Mouse (Mus musculus) liver, embryonic 11.5 days (tissue): ENCODE results near the gene Pth2. TPM values are rescaled to one million over a fixed set of nuclear protein-coding genes. Genes with fewer than 3 reads are reported as not detected.
"Not testable (repeated sequence)": the region's sequence is repeated elsewhere in the genome, so short reads cannot be mapped to it uniquely, and the experiment has no call there.

ENCODE experiments used
- ATAC-seq: fragments of 200-750 bp; cut with Nextera tagmentation; replicated peaks from 2 replicates; pipeline ENCODE4 v1.8.0; 2017; ENCODE audit warnings: moderate number of reproducible peaks, mild to moderate bottlenecking, moderate TSS enrichment, moderate library complexity; ENCODE audit not compliant: low FRiP score
- DNase-seq: peaks from one replicate; pipeline ENCODE4 v3.0.0-alpha.2; 2017; ENCODE audit warnings: low spot score
- H3K27ac ChIP-seq: fragments of 300-500 bp; sonication (generic); 2 replicates; pipeline ENCODE4 v1.5.1; 2014; ENCODE audit warnings: mild to moderate bottlenecking, low read depth, low read length, control low read depth
- H3K27me3 ChIP-seq: fragments of 300-500 bp; sonication (generic); replicated peaks from 2 replicates; pipeline ENCODE4 v1.6.1; 2014; ENCODE audit warnings: low read length, mixed read lengths; ENCODE audit not compliant: control insufficient read depth, insufficient read depth
- H3K36me3 ChIP-seq: fragments of 300-500 bp; sonication (generic); 2 replicates; pipeline ENCODE4 v1.6.1; 2014; ENCODE audit warnings: mild to moderate bottlenecking, low read length, moderate library complexity, mixed read lengths; ENCODE audit not compliant: control insufficient read depth, insufficient read depth
- H3K4me1 ChIP-seq: fragments of 300-500 bp; sonication (generic); replicated peaks from 2 replicates; pipeline ENCODE4 v1.6.1; 2014; ENCODE audit warnings: low read length, mixed read lengths; ENCODE audit not compliant: control insufficient read depth, insufficient read depth
- H3K4me2 ChIP-seq: fragments of 300-500 bp; sonication (generic); 2 replicates; pipeline ENCODE4 v1.6.1; 2014; ENCODE audit warnings: mild to moderate bottlenecking, control low read depth, moderate library complexity
- H3K4me3 ChIP-seq: fragments of 300-500 bp; sonication (generic); 2 replicates; pipeline ENCODE4 v1.5.1; 2014; ENCODE audit warnings: low read depth, low read length, control low read depth
- H3K9ac ChIP-seq: fragments of 300-500 bp; sonication (generic); 2 replicates; pipeline ENCODE4 v1.6.1; 2014; ENCODE audit warnings: low read depth, low read length, control low read depth
- H3K9me3 ChIP-seq: fragments of 300-500 bp; sonication (generic); 2 replicates; pipeline ENCODE4 v1.6.1; 2016; ENCODE audit warnings: low read length, inconsistent platforms, mixed read lengths; ENCODE audit not compliant: control insufficient read depth
- WGBS: fragments of 180-500 bp; shearing (Covaris S2); extraction: QIAGEN DNeasy Blood & Tissue Kit; methylation state at CpG from one replicate; pipeline ENCODE4 v1.1.7; 2014; 5-methylcytosine and 5-hydroxymethylcytosine counted together
- polyA plus RNA-seq: library from polyadenylated mRNA; unstranded; fragments of >200 nt; fragmentation: Nextera tagmentation; extraction: Ambion mirVana; gene quantifications from 2 replicates; pipeline ENCODE4 v1.2.1, GENCODE M21; 2014

Gene Pth2
- polyA plus RNA-seq, 1 experiment from 2014 or later, result not detected

DNA sequence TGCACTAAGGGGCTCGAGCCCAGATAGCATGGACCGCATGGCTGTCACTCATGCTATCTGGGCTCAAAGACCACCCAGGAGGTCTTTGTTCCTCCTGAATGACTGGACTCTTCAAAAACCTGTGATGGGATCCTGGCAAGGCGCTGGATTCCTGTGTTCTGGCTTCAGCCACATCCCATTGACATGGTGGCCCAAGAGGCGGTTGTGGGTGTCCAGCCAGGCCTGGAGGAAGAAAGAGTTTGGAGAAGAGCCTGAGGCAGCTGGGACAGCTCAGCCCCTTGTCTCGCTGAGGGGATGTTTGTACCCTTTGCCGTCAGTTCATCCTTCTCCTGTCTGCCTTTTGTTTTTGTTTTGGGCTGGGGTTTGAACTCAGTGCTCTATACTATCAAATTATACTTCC, 31.2 kb upstream of the Pth2 start:
- WGBS, result 65% methylated on average over 6 of the region's 6 CpGs
- Histone ChIP-seq H3K4me1 (peaks cover 11% of the 10 kb centered on the region), H3K36me3 (peaks cover 7% of the 10 kb centered on the region), H3K27ac (no peak overlapping the region; the same call in 1 of the 2 replicates), H3K9ac (no peak overlapping the region), H3K4me3 (no peak overlapping the region), H3K9me3 (no peaks in the 10 kb centered on the region), H3K4me2 (no peak overlapping the region), H3K27me3 (no peaks in the 10 kb centered on the region)
- ATAC-seq (no peak), DNase-seq (no peak)

DNA sequence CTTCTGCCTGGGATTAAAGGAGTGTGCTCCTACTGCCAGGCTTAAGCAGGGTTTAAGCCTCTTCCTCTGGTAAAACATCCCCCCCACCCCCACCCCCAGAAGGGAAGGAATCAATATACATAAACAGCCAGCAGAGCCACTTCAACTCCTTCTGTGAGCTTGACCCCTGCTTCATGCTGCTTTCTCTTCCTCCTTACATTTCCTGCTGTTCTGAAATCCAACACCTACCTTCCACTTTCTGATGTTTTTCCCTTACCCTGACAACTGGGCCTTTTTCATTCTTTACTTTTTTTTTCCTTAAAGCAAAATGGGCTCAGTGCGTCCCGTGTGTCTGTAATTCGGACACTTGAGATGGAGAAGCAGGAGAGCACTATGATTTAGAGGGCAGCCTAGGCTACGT, 30.5 kb upstream of the Pth2 start:
- Histone ChIP-seq H3K27ac (no peak overlapping the region), H3K9ac (no peak overlapping the region), H3K9me3 (no peaks in the 10 kb centered on the region), H3K4me1 (peaks cover 15% of the 10 kb centered on the region), H3K4me2 (no peak overlapping the region), H3K27me3 (no peaks in the 10 kb centered on the region), H3K4me3 (no peak overlapping the region), H3K36me3 (peaks cover 5% of the 10 kb centered on the region; the same call in 1 of the 2 replicates)
- no peak for ATAC-seq
- 76% methylated on average over 4 of the region's 4 CpGs for WGBS
- DNase-seq, result no peak

DNA sequence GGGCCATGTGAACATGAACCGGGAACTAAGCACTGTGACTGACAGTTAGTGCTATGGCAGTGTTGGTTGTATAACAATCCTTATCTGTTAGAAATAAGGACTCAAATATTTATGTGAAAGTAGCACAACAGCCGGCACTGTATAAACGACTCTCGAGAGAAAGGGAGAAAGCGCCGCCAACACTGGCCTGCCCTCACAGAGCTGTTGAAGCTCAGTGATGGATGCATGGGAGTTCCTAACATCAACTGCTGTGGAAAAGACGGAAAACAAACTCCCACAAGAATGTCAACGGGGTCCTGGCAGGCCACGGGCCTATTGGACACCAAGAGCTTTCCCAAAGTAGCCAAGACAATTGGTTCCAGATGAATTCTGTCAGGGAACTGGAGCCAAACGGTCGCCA, 29.5 kb upstream of the Pth2 start:
- no peak overlapping the region for H3K4me3 ChIP-seq
- no peak overlapping the region for H3K4me2 ChIP-seq
- H3K36me3 ChIP-seq, result 0 out of 2 replicates have a peak, but pooled peaks cover 3% of the 10 kb centered on the region
- H3K27me3 ChIP-seq, result no peaks in the 10 kb centered on the region
- H3K4me1 ChIP-seq, result peaks cover 18% of the 10 kb centered on the region
- DNase-seq (no peak), ATAC-seq (no peak)
- WGBS, result 65% methylated on average over 11 of the region's 11 CpGs
- H3K9me3 ChIP-seq, result no peaks in the 10 kb centered on the region
- H3K27ac ChIP-seq, result no peak overlapping the region
- H3K9ac ChIP-seq, result no peak overlapping the region

DNA sequence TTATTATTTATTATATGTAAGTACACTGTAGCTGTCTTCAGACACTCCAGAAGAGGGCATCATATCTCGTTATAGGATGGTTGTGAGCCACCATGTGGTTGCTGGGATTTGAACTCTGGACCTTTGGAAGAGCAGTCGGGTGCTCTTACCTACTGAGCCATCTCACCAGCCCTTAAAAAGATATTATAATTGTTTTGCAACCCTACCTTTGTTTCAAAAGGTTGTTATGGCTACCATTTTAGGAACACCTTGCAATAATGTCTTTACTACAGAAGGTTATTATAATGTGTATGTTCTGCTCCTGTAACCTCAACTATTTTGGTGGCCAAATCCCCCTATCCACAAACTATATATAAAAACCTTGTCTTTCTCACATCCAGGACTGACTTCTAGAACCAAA, 27.7 kb upstream of the Pth2 start:
- peaks cover 17% of the 10 kb centered on the region for H3K4me1 ChIP-seq
- ATAC-seq, H3K27me3 ChIP-seq, DNase-seq, H3K9me3 ChIP-seq, H3K27ac ChIP-seq, H3K36me3 ChIP-seq: not testable (repeated sequence)
- H3K4me2 ChIP-seq, result peak overlapping the region; percentile 70
- WGBS, result 82% methylated on average over 2 of the region's 2 CpGs
- H3K9ac ChIP-seq, result peak overlapping the region; percentile 82
- H3K4me3 ChIP-seq, result peak overlapping the region; percentile 71

DNA sequence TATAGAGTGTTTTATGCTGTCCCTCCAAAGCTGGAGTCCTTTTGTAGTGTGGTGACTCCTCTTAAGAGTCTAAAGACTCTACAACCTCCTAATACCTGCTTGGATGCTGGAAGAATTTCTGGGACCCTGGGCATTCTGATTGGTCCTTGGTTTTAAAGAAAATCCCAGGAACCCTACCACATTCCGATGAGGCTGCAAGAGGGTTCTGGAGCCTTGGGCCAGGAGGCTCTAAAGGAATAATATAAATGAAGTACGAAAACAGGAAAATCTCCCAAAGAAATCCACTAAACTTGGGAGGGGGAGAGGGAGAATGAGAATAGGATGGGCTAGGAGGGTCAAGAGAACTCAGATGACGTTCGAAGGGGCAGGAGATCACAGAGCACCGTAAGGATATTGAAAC, 27.2 kb upstream of the Pth2 start:
- H3K36me3 ChIP-seq, result no peaks in the 10 kb centered on the region
- no peaks in the 10 kb centered on the region for H3K27me3 ChIP-seq
- WGBS, result 1% methylated on average over 5 of the region's 5 CpGs
- H3K4me2 ChIP-seq, result peak overlapping the region; percentile 70
- peaks cover 12% of the 10 kb centered on the region for H3K4me1 ChIP-seq
- DNase-seq, result no peak
- no peak for ATAC-seq
- H3K27ac ChIP-seq, result peak overlapping the region; percentile 93
- H3K4me3 ChIP-seq, result peak overlapping the region; percentile 71
- peak overlapping the region; percentile 82 for H3K9ac ChIP-seq
- no peaks in the 10 kb centered on the region for H3K9me3 ChIP-seq

DNA sequence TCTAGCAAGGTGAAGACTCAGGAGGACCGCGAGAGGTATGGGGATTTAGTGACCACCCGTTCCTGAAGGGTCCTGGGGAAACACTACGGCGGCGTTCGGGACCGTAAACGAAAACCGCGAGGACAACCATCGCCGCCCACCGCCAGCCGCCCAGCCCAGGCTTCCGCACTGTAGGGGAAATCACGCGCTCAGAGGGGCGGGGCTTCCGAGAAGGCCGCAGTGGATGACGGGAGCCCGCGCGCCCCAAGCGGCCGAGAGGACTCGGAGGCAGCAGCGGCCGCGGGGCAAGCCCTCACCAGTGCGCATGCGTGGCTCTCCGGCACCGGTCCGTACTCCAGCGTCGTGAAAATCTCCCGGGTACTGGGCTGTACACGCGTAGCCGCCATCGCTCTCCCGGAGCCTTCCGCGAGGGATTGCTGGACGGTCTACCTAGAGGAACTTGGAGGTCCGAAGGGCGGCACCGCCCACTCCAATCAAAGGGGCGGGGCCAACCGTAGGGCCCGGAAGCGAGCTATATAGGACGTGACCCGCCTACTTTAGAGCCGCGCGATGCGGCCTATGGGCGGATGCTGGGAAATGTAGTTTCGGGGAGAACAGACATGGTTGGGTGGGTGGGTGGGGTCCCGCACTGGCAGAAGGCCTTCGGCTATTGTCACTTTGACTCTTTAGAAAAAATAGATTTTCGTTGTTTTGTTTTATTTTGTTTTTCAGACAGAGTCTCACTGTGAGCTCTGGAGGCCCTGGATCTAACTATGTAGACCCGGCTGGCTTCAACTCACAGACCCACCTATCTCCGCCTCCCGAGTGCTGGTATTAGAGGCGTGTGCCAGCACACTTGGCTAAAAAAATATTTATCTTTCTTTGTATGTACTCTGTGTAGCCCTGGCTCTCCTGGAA, 26.5 kb upstream of the Pth2 start, which contains the start of the genes Pih1d1 and Aldh16a1:
Gene Pih1d1, plus strand, starts transcription at position 208 of the 897 bp plus-strand sequence.
Gene Aldh16a1, minus strand, starts transcription at position 489 of the 897 bp plus-strand sequence.
- peak within 1 kb of the TSS; percentile 93 for H3K27ac ChIP-seq
- peak within 1 kb of the TSS; percentile 82 for H3K9ac ChIP-seq
- DNase-seq (peak; percentile 99), ATAC-seq (peak; percentile 95)
- 3% methylated on average over 69 of the region's 69 CpGs for WGBS
- H3K4me3 ChIP-seq, result peak within 1 kb of the TSS; percentile 71
- no peaks in the 10 kb centered on the region for H3K9me3 ChIP-seq
- 0 out of 2 replicates have a peak, but pooled peaks cover 2% of the 10 kb centered on the region for H3K36me3 ChIP-seq
- H3K27me3 ChIP-seq, result no peaks in the 10 kb centered on the region
- H3K4me2 ChIP-seq, result peak within 1 kb of the TSS; percentile 70
- H3K4me1 ChIP-seq, result peaks cover 12% of the 10 kb centered on the region

DNA sequence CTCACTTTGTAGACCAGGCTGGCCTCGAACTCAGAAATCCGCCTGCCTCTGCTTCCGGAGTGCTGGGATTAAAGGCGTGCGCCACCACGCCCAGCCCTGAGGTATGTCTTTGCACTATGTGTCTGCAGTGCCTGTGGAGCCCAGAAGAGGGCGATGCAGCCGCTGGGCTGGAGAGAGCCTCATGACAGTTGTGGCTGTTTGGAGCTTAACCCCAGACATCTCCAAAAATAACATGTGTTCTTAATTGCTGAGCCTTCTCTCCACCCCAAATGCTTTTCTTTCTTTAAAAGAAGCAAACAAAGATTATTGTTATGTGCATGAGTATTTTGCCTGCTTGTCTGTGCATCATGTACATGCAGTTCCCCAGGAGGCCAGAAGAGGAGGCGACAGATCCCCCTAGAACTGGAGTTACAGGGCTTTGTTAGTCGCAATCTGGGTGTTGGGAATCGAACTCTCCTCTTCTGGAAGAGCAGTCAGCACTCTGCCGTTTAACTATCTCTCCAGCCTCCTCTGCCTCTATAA, 25.7 kb upstream of the Pth2 start:
- WGBS, result 68% methylated on average over 12 of the region's 12 CpGs
- Histone ChIP-seq H3K36me3 (0 out of 2 replicates have a peak, but pooled peaks cover 2% of the 10 kb centered on the region), H3K4me3 (peak overlapping the region; percentile 71), H3K9me3 (no peaks in the 10 kb centered on the region), H3K27ac (peak overlapping the region; percentile 93; the same call in 1 of the 2 replicates), H3K27me3 (no peaks in the 10 kb centered on the region), H3K4me2 (peak overlapping the region; percentile 70), H3K9ac (no peak overlapping the region), H3K4me1 (peaks cover 12% of the 10 kb centered on the region)
- peak; percentile 7; the same call in 1 of the 2 replicates for ATAC-seq
- no peak for DNase-seq

DNA sequence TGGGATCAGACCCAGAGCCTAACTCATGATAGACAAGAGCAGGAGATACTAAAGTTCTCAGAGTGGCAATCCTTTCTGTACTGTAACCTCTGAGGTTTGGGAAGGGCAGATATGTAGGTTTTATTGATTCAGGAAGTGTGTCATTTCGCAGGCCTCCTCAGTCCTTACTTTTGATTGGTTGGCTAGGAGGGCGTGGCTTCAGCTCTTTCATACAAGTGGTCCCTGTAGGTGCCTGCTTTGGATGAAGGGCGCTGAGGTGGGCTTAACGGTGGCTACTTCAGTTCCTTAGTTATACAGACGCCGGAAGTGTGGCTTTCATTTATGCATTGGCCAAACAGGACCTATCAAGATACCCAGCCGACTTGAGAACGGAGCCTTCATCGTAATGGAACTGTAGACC, 25.2 kb upstream of the Pth2 start:
- no peak for ATAC-seq
- Histone ChIP-seq H3K9ac (no peak overlapping the region), H3K27me3 (no peaks in the 10 kb centered on the region), H3K4me3 (no peak overlapping the region), H3K27ac (no peak overlapping the region; the same call in 1 of the 2 replicates), H3K36me3 (0 out of 2 replicates have a peak, but pooled peaks cover 2% of the 10 kb centered on the region), H3K9me3 (no peaks in the 10 kb centered on the region), H3K4me1 (peaks cover 12% of the 10 kb centered on the region), H3K4me2 (no peak overlapping the region; the same call in none of the 2 replicates)
- WGBS, result 80% methylated on average over 9 of the region's 9 CpGs
- DNase-seq, result no peak
